Mouse (Mus musculus): ENCODE measurements around the gene Ostn.

Gene Ostn

GRCm38 (mm10) chr16:27387634-27388611 lies 80.6 kb downstream of the Ostn start:
- DNase-seq, result no peak

DNA sequence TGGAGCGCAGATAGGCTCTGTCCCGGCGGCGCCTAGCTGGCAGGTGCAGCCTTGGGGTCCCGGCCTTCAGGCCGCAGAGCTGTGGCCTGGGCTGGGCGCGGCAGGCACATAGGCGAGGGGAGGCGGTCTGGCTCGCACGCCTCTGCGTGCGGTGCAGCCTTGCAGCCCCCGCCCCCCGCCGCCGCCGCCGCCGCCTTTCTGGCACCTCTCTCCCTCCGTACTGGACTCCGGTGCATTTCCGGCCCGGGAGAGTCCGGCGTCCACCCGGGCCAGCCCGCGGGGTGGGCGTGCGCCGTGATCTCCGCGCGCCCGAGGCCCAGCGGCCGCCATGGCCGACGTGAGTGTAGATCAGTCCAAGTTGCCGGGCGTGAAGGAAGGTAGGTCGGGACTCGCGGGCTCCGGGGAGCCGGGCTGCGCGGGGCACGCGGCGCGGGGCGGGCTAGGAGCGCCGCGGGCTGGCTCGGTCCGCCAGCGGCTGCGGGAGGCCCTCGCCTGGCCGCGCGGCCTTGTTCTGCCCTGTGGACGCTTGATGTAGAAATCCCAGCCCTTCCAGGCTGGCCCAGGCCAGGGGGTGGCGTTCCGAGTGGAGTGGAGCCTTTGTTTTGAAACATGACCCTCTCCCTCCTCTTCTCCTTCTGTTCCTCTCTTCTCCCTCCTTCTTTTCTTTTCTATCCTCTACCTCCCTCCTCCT lies 81.6 kb downstream of the Ostn start, which contains the start of gene Ccdc50:
TSS of gene Ccdc50 (plus strand) at position 109 of the 691 bp plus-strand sequence.
- peak; percentile 72 for DNase-seq

- DNase-seq, result peak; percentile 10
Observed at GRCm38 (mm10) chr16:27389534-27390282, 82.4 kb downstream of the Ostn start.

DNA sequence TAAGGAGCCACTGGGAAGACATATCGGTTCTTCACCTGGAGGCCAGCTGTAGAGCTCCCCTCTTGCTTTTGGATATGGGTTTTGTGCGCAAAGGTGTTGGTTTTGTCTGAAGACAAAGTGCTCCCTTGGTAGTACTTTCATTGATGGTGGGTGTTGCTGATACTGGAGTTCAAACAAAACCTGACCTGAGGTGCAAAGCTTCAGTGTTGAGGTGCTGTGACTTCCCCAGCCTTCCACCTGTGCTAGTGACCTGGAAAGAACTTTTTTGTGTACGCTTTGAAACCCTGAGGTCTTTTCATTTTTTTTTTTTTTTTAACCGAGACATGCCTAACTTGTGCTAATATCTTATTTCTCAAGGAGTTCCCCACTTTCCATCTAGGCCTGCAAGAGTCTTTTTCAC lies 83.0 kb downstream of the Ostn start:
- no peak for DNase-seq

DNA sequence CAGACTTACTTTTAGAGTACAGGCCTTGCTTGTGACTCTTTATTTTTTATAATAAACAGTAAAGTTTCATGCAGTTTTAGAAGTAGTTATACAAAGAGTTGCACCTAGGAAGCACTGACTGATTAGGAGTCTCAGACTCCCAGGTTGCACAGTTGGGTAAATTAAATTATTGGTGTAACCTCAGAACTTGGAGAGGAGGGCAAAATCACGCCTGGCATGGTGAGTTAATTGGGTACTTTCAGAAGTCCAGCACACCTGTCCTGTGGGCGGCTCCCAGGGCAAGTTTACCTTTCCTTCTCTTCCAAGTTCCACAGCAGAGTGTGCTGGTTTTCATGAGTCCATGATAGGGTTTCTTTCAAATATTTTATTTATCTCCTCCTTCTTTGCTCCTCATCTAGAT lies 84.6 kb downstream of the Ostn start:
- no peak for DNase-seq

- no peak for DNase-seq
Observed at GRCm38 (mm10) chr16:27395251-27396037, 88.2 kb downstream of the Ostn start.

GRCm38 (mm10) chr16:27396951-27397350 lies 89.7 kb downstream of the Ostn start:
- DNase-seq, result no peak

GRCm38 (mm10) chr16:27399026-27399718 lies 91.9 kb downstream of the Ostn start:
- DNase-seq, result no peak

- no peak for DNase-seq
Observed at GRCm38 (mm10) chr16:27399719-27400253, 92.5 kb downstream of the Ostn start.

Measured in thymus, postnatal 4 days (tissue).